Mouse (Mus musculus) hindlimb bud, embryonic 11.5 days (tissue): Measurements from ENCODE around the gene Polr1a.

Source experiments
- DNase-seq: peaks from one replicate; pipeline ENCODE4 v3.0.0-alpha.2; 2012; ENCODE audit warnings: low read depth, low spot score; ENCODE audit errors: extremely low spot score

Polr1a gene

GRCm38 (mm10) chr6:71995081-71995480 is 86.2 kb downstream of the Polr1a start:
- no peak for DNase-seq

GRCm38 (mm10) chr6:71997215-71997614 is 88.4 kb downstream of the Polr1a start:
- DNase-seq, result no peak

- DNase-seq, result no peak
Observed at GRCm38 (mm10) chr6:71999917-72000512, 91.2 kb downstream of the Polr1a start.

GRCm38 (mm10) chr6:72001220-72001777 is 92.4 kb downstream of the Polr1a start:
- no peak for DNase-seq

GRCm38 (mm10) chr6:72007411-72008212 is 98.8 kb downstream of the Polr1a start:
- DNase-seq, result no peak

GRCm38 (mm10) chr6:72008213-72008655 is 99.4 kb downstream of the Polr1a start:
- DNase-seq, result no peak

GRCm38 (mm10) chr6:72009454-72009853 is 100.6 kb downstream of the Polr1a start:
- DNase-seq, result no peak

GRCm38 (mm10) chr6:72014033-72014432 is 105.2 kb downstream of the Polr1a start:
- DNase-seq, result no peak

- DNase-seq, result no peak
Observed at GRCm38 (mm10) chr6:72018052-72018451, 109.2 kb downstream of the Polr1a start.

GRCm38 (mm10) chr6:72025497-72025896 is 116.6 kb downstream of the Polr1a start:
- DNase-seq, result no peak

- no peak for DNase-seq
Observed at GRCm38 (mm10) chr6:72028079-72028478, 119.2 kb downstream of the Polr1a start.

GRCm38 (mm10) chr6:72029674-72030073 is 120.8 kb downstream of the Polr1a start:
- no peak for DNase-seq
